Mouse (Mus musculus): ENCODE results near the gene Zfp112. TPM values are rescaled to one million over a fixed set of nuclear protein-coding genes. Genes with fewer than 3 reads are reported as not detected.
"Not testable (repeated sequence)": the region's sequence is repeated elsewhere in the genome, so short reads cannot be mapped to it uniquely, and the experiment has no call there.

Zfp112 gene
- total RNA-seq (2021), result 1 to 10 TPM; 6.0 TPM
- long read RNA-seq, experiment 1, partial matches to known transcripts, result 0 of 2 reads
- long read RNA-seq, experiment 1, other reads (novel, unspliced or antisense), result 1 of 2 reads
- long read RNA-seq, experiment 2, partial matches to known transcripts, result 0 of 9 reads
- long read RNA-seq, experiment 2, other reads (novel, unspliced or antisense), result 4 of 9 reads

DNA sequence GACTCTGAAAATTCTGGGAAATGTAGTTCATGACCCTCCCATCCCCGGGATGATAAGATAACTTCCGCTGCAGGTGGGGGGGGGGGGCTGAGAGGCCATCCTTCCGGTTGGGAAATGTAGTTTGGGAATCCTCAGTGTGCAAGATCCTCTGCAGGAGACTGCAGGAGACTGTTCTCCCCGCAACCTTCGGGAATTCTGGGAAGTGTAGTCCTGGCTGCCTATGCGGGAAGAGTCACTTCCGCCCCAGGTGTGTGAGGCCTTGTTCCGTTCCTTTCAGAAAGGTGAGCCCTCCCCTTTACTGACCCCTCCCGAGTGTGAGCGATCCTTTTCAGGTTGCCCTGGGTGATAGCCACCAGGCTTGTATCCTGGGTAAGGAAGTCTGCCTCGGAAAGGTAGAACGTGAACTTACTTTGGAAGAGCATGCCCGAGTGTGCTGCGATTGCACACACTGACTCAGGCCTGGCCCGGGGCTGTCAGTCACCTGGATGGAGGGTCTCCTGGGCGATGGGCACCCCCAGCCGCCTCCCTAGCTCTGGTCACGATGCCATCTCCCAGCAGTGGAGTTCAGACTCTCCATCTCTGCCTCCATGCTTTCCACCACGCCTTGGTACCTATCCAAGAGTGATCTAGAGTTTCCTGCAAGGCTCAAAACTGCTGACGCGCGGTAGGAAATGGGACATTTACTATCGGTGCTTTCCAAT lies at the start of gene Zfp112:
Gene Zfp112, plus strand, starts transcription at position 159 of the 701 bp plus-strand sequence.
- peak; percentile 18 to 48 for DNase-seq (ENCODE audit: low spot score in 2 of 2)

DNA sequence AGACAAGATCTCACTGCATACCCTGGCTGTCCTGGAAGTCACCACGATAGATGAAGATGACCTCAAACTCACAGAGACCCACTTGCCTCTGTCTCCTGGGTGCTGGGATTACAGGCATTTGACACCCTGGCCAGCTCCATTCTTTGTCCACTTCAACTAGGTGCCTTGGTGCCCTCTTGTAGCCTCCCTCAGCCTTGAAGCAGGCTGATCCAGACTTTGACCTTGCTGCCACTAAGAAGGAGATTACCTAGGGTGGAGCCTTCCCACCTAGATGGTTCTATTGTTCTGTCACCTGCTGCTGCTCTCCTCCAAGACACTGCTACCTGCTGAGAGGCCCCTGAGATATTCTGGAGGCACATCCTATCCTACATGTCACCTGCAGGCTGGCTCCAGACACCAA lies 37.7 kb upstream of the Zfp112 start:
- not testable (repeated sequence) for DNase-seq (ENCODE audit: low spot score in 2 of 2)

- DNase-seq (ENCODE audit: low spot score in 2 of 2), result peak; percentile 68 to 86
Observed at GRCm38 (mm10) chr7:24081634-24082431, 30.3 kb upstream of the Zfp112 start, which contains the start of gene Zfp180. Gene Zfp180, plus strand, starts transcription at chr7:24081924.

DNA sequence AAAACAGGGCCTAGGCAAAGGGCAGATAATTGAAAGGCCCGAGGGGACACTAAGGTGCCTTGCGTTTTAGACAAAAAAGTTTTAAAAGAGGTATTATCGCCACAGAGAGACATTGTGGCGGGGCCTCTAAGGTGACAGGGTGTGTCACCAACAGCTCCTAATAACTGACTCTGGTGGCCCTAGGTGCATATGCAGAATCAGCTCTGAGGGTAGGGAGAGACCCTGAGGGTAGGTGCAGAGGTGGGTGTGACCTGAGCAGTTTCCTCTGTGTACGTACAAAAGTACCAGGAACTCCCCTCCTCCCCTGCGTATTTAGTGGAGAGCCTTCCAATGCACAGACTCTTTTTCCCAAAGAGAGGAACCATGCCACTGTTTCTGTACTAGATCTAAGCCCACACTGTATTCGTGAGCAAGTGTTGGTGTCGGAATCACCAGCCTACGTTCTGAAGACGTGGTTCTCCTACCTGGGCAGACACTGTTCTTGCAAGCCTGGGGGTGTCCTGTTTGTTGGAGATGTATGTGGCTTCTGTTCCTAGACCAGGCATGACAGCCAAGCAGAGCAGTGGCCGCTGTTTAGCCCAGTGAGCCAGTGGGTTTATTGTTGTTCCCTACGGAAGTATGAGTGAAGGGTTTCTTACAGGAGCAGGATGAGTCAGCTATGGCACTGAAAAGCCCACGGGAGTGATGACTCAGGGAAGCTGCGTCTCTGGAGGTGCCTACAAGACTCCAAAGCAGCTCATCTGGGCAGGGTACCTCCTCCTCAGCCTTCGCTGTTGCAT lies 29.5 kb upstream of the Zfp112 start:
- no peak for DNase-seq (ENCODE audit: low spot score in 2 of 2)

DNA sequence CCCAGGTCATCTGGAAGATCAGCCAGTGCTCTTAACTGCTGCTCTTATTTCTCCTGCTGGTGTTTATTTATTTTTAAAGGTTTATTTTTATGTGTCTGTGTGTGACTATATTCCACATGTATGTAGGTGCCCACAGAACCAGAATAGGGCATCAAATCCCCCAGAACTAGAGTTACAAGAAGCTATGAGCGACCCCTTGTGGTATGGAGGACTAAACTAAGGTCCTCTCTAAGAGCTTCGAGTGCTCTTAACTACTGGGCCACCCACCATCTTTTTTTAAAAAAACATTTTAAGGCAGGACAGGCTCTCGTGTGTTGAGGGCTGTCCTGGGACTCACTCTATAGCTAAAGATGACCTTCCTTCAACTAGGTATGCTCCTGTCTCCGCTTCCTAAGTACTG lies 25.2 kb upstream of the Zfp112 start:
- DNase-seq (ENCODE audit: low spot score in 2 of 2), result no peak

DNA sequence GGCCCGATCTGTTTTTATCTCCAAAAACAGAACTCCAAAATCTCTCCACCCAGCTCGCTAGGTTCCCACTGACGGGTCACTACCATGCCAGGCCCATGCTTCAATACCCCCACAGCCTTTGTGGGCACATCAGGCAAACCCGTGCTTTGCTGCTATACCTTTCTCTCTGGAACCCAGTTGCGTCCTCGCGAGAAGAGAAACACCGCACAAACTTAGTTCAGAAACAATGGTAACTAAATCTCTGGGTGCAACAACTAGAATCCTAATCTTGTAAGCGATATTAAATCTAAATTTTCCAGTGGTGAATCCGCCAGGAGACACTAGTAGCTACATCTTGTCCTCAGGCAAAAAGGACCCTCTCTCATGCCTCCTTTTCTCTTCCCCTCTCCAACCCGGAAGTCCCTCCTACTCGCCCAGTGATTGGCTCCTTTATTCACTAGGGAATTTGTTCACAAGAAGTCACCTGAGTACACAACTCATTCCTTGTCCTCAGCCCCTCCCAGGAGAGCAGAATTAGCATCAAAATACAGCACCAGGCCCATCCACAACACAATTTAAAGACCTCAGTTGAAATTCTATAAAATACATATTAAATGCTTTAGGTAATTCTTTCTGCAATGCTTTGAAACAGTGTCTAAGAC lies 24.5 kb upstream of the Zfp112 start:
- DNase-seq (ENCODE audit: low spot score in 2 of 2), result no peak

DNA sequence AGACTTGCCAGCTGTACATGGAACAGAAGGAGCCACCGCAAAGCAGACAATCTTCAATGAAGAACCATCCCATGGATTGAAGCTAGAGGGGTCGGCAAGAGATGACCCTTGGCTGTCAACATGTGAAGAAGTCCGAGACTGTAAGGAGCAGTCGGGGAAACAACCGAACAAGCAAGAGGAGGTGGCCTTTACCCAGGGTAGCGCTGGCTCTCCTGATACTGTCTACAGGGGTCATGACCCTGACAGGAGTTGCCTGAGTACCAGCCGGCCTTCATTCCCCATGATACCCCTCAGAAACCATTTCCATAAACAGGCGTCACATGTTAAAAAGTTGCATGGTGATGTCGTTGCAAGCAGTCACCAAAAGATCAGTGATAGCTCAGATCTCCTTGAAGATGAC lies 7.7 kb upstream of the Zfp112 start:
- no peak for DNase-seq (ENCODE audit: low spot score in 2 of 2)

DNA sequence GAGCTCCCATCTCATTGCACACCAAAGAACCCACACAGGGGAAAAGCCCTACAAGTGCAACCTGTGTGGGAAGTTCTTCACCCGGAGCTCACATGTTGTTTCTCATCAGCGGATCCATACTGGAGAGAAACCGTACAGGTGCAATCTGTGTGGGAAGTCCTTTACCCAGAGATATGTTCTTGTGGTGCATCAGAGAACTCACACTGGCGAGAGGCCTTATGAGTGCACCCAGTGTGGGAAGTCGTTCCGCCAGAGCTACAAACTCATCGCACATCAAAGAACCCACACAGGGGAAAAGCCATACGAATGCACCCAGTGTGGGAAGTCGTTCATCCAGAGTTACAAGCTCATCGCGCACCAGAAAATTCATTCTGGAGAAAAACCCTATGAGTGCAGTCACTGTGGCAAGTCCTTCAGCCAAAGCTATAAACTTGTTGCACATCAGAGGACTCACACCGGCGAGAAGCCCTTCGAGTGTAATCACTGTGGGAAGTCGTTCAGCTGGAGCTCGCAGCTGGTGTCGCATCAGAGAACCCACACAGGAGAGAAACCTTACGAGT lies 6.9 kb upstream of the Zfp112 start:
- DNase-seq (ENCODE audit: low spot score in 2 of 2), result no peak

GRCm38 (mm10) chr7:24110839-24111238 lies 1.3 kb upstream of the Zfp112 start:
- DNase-seq (ENCODE audit: low spot score in 2 of 2), result no peak

- DNase-seq (ENCODE audit: low spot score in 2 of 2), result no peak
Observed at GRCm38 (mm10) chr7:24111772-24112155, 350 bp upstream of the Zfp112 start.

GRCm38 (mm10) chr7:24113001-24113400 lies 887 bp downstream of the Zfp112 start:
- no peak for DNase-seq (ENCODE audit: low spot score in 2 of 2)

- no peak for DNase-seq (ENCODE audit: low spot score in 2 of 2)
Observed at GRCm38 (mm10) chr7:24116655-24117054, 4.5 kb downstream of the Zfp112 start.

- no peak for DNase-seq (ENCODE audit: low spot score in 2 of 2)
Observed at GRCm38 (mm10) chr7:24133425-24133995, 21.4 kb downstream of the Zfp112 start.

GRCm38 (mm10) chr7:24133996-24134828 lies 22.1 kb downstream of the Zfp112 start, which contains the start of gene Zfp235:
Gene Zfp235, plus strand, starts transcription at chr7:24134169.
- peak; percentile 41 to 65 for DNase-seq (ENCODE audit: low spot score in 2 of 2)

DNA sequence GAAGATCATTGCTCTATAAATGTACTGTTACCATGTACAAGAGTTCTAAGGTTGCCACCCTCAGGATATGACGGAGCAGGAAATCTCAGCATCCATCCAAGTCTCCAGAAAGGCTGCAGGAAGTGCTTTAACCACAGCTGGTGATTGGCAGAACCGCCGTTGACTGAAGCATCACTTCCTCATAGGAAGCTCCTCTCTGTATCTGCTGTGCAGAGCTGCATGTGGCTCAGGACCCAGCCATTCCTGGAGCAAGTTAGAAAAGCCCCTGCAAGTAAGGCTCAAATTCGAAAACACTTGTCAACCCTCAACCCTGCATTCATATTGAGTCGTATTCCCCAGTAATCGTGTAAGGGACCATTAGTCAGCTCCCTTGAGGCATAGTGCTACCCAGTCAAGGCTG lies 30.5 kb downstream of the Zfp112 start:
- DNase-seq (ENCODE audit: low spot score in 2 of 2), result no peak

GRCm38 (mm10) chr7:24153272-24153671 lies 41.2 kb downstream of the Zfp112 start:
- DNase-seq (ENCODE audit: low spot score in 2 of 2), result no peak

- DNase-seq (ENCODE audit: low spot score in 2 of 2), result no peak
Observed at GRCm38 (mm10) chr7:24172191-24172590, 60.1 kb downstream of the Zfp112 start.

DNA sequence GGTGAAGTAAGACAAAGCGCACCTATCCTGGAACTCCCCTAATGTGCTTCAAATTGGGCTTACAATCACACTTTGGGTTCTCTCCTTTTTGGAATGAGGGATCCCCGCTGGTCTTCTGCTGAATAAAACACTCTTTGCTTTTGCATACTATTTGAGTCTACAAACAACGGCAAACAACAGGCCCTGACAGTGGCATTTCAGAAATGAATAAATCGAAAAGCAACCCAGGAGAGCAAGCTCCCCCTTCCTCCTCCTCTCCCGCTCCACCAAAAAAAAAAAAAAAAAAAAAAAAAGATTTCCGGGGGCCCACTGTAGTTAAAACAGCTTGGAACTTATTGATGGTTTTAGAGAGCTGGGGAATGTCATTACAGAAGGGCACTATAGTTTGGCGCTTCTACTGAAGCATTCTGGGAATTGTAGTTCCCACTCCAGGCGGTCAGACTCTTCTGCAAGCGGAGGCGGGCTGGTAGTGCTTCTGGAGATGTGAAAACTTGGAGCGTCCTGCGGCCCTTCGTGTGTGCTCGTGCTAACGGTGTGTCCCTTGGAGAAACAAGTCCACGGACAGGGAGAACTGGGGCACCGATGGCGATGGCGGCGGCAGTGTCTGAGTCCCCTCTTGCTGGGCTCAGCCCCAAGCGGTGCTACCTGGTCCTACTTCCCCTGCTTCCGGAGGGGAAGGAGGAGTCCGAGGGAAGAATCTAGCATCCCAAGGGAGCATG lies 62.7 kb downstream of the Zfp112 start, which contains the start of gene Zfp114:
Gene Zfp114, plus strand, starts transcription at position 443 of the 719 bp plus-strand sequence.
- DNase-seq (ENCODE audit: low spot score in 2 of 2), result peak; percentile 23 to 26

All from adrenal gland, postnatal 4 days (tissue).